Mouse (Mus musculus) midbrain, embryonic 10.5 days (tissue): ENCODE measurements around the gene Mgat3. TPM values are rescaled to one million over a fixed set of nuclear protein-coding genes. Genes with fewer than 3 reads are reported as not detected.

ENCODE experiments used
- DNase-seq: peaks from one replicate; pipeline ENCODE4 v3.0.0-alpha.2; 2017; ENCODE audit warnings: low spot score
- H3K27ac ChIP-seq: fragments of 300-500 bp; sonication (generic); replicated peaks from 2 replicates; pipeline ENCODE4 v1.5.1; 2016; ENCODE audit warnings: mild to moderate bottlenecking
- H3K27me3 ChIP-seq: fragments of 300-500 bp; sonication (generic); 2 replicates; pipeline ENCODE4 v1.6.1; 2016; ENCODE audit warnings: low read depth, mild to moderate bottlenecking; ENCODE audit not compliant: poor library complexity, severe bottlenecking
- H3K36me3 ChIP-seq: fragments of 300-500 bp; sonication (generic); 2 replicates; pipeline ENCODE4 v1.6.1; 2016; ENCODE audit warnings: mild to moderate bottlenecking, moderate library complexity
- H3K4me1 ChIP-seq: fragments of 300-500 bp; sonication (generic); 2 replicates; pipeline ENCODE4 v1.6.1; 2016
- H3K4me3 ChIP-seq: fragments of 300-500 bp; sonication (generic); 2 replicates; pipeline ENCODE4 v1.5.1; 2016; ENCODE audit warnings: mild to moderate bottlenecking, moderate library complexity
- H3K9me3 ChIP-seq: fragments of 300-500 bp; sonication (generic); replicated peaks from 2 replicates; pipeline ENCODE4 v1.6.1; 2016; ENCODE audit warnings: mild to moderate bottlenecking
- WGBS: fragments of 180-500 bp; shearing (Covaris S2); methylation state at CpG from one replicate; pipeline ENCODE4 v1.1.7; 2016; 5-methylcytosine and 5-hydroxymethylcytosine counted together
- polyA plus RNA-seq: library from polyadenylated mRNA; unstranded; fragments of >200 nt; fragmentation: Nextera tagmentation; extraction: Ambion mirVana; gene quantifications from 2 replicates; pipeline ENCODE4 v1.2.1, GENCODE M21; 2016

The Mgat3 gene
- polyA plus RNA-seq, 1 experiment from 2014 or later: 5.9 TPM

DNA sequence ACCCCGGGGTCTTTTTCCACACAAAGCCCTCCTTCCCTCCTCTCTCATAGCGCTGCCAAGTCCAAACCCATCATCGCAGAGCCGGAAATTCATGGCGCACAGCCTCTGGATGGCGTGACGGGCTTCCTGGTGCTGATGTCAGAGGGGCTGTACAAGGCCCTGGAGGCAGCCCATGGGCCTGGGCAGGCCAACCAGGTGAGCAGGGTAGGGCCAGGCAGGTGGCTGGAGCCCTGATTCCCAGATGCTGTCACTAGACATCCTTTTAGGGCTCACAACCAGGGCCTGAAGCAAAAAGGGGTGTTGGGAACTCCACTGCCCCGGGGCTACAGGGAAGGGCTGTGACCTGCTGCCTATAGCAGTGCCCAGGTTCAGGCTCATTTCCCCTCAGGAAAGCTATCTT is 17.8 kb upstream of the Mgat3 start:
- peaks cover 22% of the 10 kb centered on the region for H3K4me1 ChIP-seq
- no peak overlapping the region for H3K27ac ChIP-seq
- peaks cover 98% of the 10 kb centered on the region for H3K36me3 ChIP-seq
- H3K9me3 ChIP-seq: no peaks in the 10 kb centered on the region
- no peak overlapping the region for H3K4me3 ChIP-seq
- DNase-seq: no peak
- H3K27me3 ChIP-seq: no peaks in the 10 kb centered on the region
- WGBS: 92% methylated on average over 8 of the region's 8 CpGs

DNA sequence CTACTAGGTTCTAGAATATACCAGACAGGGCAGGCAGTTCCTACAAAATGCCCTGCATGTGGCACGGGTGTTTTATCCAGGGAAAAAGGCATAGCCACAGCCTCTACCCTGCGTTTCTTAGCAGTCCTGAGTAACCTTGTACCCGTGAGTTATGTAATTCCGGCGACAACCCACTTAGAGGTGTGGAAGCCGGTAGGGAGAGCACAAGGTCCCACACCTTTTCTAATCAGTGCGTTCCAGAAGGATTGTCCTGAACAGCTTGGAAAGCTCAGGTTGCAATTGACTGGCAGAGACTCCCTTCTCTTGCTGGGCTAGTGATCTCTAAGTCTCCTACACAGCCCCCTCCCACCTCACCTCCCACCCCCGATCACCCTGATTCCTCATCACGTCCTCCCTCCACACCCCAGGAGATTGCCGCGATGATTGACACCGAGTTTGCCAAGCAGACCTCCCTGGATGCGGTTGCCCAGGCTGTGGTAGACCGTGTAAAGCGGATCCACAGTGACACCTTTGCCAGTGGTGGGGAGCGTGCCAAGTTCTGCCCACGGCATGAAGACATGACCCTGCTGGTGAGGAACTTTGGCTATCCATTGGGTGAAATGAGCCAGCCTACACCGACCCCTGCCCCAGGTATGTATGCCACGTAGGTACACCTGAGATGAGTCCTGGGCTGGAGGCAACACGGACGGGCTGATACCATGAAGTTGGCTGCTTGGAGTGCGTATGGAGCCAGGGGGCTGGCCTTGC is 16.2 kb upstream of the Mgat3 start:
- no peaks in the 10 kb centered on the region for H3K27me3 ChIP-seq
- no peak for DNase-seq
- H3K4me1 ChIP-seq: peaks cover 22% of the 10 kb centered on the region
- no peak overlapping the region for H3K4me3 ChIP-seq
- H3K27ac ChIP-seq: no peak overlapping the region
- WGBS: 95% methylated on average over 22 of the region's 22 CpGs
- H3K36me3 ChIP-seq: peaks cover 100% of the 10 kb centered on the region
- no peaks in the 10 kb centered on the region for H3K9me3 ChIP-seq

DNA sequence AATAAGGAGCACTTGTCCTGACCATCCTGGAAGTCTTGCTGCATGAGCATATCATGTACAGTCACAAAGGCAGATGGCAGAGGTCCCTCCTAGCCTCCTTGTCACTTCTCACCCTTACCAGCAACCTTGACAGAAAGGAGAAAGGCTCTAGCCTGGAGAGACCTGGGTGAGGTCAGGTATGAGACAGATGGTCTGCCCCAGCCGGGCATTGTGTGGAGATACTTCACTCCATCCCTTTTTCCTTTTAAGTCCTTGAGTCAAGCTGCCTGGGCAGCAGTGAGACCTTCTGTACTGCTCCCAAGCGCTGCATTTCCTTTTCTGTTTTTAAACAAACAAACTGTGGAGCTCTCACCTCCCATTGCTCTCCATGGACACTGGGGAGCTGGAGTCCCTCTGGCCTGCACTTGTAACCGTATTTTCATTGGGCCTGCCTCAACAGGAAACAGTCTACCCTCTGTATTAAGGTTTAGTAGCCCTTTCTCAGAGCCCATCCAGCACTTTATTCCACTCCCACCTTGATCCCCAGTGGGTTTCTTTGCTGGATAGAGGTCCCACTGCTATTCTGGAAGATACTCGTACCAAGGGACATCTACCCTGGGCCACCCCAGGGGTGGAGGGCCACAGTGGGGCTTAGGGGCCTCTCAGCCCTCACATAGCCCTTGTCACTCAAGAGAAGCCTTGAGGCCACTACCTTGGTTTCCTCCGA is 15.4 kb upstream of the Mgat3 start:
- peaks cover 99% of the 10 kb centered on the region for H3K36me3 ChIP-seq
- H3K4me1 ChIP-seq: peaks cover 22% of the 10 kb centered on the region
- DNase-seq: no peak

DNA sequence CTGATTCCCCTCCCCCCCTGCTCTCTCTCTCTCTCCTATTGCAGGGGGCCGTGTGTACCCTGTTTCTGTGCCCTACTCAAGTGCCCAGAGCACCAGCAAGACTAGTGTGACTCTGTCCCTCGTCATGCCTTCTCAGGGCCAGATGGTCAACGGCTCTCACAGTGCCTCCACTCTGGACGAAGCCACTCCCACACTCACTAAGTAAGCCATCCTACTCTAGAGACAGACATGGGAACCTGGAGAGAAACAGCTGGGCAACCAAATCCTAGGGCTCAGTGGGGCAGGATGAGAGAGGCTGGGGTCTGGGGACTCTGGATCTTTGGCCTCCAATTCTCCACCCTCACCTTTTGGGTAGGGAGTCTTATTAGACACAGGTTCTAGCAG is 14.8 kb upstream of the Mgat3 start:
- Histone ChIP-seq H3K27me3 (no peaks in the 10 kb centered on the region), H3K36me3 (peaks cover 98% of the 10 kb centered on the region), H3K27ac (peak overlapping the region; percentile 46; the same call in 1 of the 2 replicates), H3K9me3 (no peaks in the 10 kb centered on the region), H3K4me1 (peaks cover 25% of the 10 kb centered on the region), H3K4me3 (no peak overlapping the region)
- WGBS: 62% methylated on average over 4 of the region's 4 CpGs
- no peak for DNase-seq

More for the DNA sequence above, 15.4 kb upstream of the Mgat3 start:
- Histone ChIP-seq H3K4me3 (no peak overlapping the region), H3K27ac (peak overlapping the region; percentile 46; the same call in 1 of the 2 replicates), H3K9me3 (no peaks in the 10 kb centered on the region), H3K27me3 (no peaks in the 10 kb centered on the region)
- 76% methylated on average over 5 of the region's 5 CpGs for WGBS

DNA sequence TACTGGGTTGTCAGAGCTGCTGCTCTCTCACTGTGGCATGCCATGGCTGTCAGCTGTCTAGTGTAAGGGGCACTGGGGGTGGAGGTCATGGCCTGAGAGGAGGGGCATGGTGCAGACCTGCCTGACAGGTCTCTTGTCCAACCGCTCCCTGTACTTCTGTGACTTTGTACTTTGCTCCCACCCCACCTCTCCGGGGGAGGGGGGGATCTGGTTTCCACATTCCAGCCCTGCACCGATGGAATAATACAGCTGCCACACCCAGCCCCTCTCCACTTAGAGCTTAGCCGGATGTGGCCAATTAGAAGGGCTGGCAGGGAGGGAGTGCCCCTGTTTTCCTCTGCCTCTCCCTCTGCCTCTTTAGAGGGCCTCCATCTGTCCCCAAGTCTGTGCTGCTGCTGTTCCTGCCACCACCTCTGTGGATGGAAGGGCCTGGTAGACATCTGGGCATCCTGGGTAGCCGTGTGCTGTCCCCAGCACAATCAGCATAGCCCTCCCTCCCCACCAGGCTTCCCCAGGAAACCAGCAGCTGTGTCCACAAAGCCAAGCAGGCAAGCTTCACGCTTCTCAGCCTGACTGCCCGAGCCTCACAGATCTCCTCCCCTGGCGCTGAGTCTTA is 14.1 kb upstream of the Mgat3 start:
- Histone ChIP-seq H3K27me3 (no peaks in the 10 kb centered on the region), H3K4me3 (no peak overlapping the region), H3K9me3 (no peaks in the 10 kb centered on the region), H3K36me3 (peaks cover 91% of the 10 kb centered on the region), H3K4me1 (peaks cover 25% of the 10 kb centered on the region), H3K27ac (peak overlapping the region; percentile 61)
- 50% methylated on average over 8 of the region's 8 CpGs for WGBS
- DNase-seq: no peak

DNA sequence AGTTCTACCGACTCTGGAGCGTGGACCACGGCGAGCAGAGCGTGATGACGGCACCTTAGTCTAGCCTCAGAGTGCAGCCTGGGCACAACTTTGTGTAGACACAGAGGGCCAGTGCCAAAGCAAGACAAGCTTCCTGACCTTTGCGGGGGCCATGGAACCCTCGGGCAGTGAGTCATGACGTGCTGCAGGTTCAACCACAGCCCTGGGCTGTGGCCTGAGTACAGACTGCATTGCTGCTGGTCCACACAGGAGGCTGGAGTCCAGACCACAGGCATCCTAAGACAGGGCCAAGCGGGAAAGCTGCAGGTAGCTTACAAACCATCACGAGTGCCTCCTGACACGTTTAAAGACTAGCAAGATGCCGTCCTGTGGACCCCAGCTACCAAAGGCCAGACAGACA is 13.3 kb upstream of the Mgat3 start:
- peak overlapping the region; percentile 61 for H3K27ac ChIP-seq
- H3K4me3 ChIP-seq: no peak overlapping the region
- H3K36me3 ChIP-seq: peaks cover 83% of the 10 kb centered on the region
- peaks cover 25% of the 10 kb centered on the region for H3K4me1 ChIP-seq
- no peaks in the 10 kb centered on the region for H3K27me3 ChIP-seq
- DNase-seq: no peak
- no peaks in the 10 kb centered on the region for H3K9me3 ChIP-seq
- WGBS: 91% methylated on average over 13 of the region's 13 CpGs

DNA sequence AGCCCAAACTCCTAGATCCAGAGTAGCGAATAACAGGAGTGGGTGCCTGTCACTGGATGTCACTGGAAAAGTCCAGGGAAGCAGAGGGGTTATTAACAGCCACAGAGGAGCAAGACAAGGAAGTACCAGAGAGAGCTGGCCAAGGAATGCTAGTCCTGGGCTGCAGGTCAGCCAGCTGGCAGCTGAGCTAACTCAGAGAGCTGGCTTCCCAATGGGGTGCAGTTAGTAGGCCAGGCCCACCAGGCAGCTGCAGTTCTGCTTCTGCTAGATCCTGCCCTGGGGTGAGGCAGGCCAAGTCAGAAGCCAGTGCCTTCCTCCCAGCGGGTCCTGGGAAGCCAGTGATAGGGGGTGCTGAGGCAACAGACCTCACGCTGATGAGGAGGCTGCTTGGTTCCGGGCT is 12.8 kb upstream of the Mgat3 start:
- peaks cover 78% of the 10 kb centered on the region for H3K36me3 ChIP-seq
- H3K9me3 ChIP-seq: no peaks in the 10 kb centered on the region
- no peak overlapping the region for H3K4me3 ChIP-seq
- no peaks in the 10 kb centered on the region for H3K27me3 ChIP-seq
- 96% methylated on average over 4 of the region's 4 CpGs for WGBS
- H3K27ac ChIP-seq: no peak overlapping the region
- no peak for DNase-seq
- H3K4me1 ChIP-seq: peaks cover 25% of the 10 kb centered on the region

DNA sequence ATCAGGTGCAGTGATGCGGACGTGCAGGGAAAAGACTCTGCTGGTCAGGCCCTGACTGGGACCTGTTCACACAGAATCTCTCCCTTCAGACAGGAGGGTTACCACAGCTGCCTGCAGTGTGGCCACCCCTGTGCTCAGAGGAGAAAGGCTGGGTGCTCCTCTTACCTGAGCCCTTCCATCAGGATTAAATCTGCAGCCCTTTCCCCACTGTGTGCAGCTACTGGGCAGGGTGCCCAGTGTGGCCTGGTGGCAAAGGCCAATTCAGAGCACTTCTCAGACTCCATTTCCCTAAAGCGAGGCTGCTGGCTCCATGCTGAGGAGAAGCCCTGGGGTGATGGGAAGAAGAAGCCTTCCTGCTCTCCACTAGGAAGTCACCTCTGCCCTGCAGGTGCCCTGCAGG is 12.3 kb upstream of the Mgat3 start:
- 88% methylated on average over 3 of the region's 3 CpGs for WGBS
- Histone ChIP-seq H3K4me3 (no peak overlapping the region), H3K36me3 (peaks cover 73% of the 10 kb centered on the region), H3K9me3 (no peaks in the 10 kb centered on the region), H3K27ac (no peak overlapping the region), H3K27me3 (no peaks in the 10 kb centered on the region), H3K4me1 (peaks cover 25% of the 10 kb centered on the region)
- no peak for DNase-seq

DNA sequence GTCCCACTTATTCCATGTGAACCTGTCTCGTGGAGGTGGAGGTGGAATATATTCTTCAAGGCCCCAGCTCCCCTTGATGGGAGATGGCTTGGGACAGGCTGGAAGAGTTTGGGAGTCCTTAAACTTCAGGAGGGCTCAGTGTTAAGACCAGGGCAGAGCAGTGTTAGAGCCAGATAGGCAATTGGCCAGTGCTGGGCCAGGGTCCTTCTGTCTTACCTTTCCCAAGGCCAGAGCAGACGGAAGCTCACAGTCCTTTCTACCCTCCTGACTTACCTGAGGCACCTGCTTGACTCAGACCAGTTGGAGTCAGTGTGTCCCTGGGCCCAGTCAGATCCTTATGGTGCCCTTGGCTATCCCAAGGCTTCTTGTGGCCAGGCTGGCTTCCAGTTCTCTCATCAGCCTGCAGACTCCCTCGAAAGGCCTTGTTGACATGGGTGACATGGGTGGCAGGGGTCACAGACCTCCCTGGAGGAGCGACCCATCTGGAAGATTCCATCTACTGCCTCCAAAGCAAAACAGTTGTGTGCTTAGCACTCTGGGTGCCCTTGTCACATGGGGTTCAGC is 11.0 kb upstream of the Mgat3 start:
- DNase-seq: no peak
- WGBS: 86% methylated on average over 4 of the region's 4 CpGs
- H3K27ac ChIP-seq: no peak overlapping the region; the same call in 1 of the 2 replicates

DNA sequence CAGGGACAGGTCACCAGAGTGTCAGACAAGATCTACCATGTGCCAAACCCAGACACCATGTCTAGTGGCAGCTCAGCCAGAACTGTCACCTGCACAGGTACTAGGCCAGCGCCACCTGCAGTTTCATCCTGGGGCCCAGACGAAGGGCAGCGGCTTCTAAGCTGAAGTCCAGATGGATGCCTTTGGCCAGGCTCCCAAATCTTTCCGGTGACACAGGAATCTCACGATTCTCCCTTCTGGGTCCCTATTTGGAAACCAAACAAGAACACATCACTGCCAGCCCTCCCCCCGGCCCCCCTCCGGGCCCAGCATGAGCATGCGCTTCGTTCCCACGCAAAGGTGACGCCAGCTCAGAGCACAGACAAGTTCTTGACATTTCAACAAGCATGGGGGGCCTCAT is 10.2 kb upstream of the Mgat3 start:
- no peaks in the 10 kb centered on the region for H3K9me3 ChIP-seq
- H3K4me1 ChIP-seq: peaks cover 21% of the 10 kb centered on the region
- no peak for DNase-seq
- H3K36me3 ChIP-seq: peaks cover 52% of the 10 kb centered on the region
- H3K27ac ChIP-seq: no peak overlapping the region
- WGBS: 88% methylated on average over 11 of the region's 11 CpGs
- no peaks in the 10 kb centered on the region for H3K27me3 ChIP-seq
- no peak overlapping the region for H3K4me3 ChIP-seq

More for the DNA sequence above, 11.0 kb upstream of the Mgat3 start:
- Histone ChIP-seq H3K36me3 (peaks cover 60% of the 10 kb centered on the region), H3K27me3 (no peaks in the 10 kb centered on the region), H3K4me1 (peaks cover 25% of the 10 kb centered on the region), H3K9me3 (no peaks in the 10 kb centered on the region), H3K4me3 (no peak overlapping the region)

DNA sequence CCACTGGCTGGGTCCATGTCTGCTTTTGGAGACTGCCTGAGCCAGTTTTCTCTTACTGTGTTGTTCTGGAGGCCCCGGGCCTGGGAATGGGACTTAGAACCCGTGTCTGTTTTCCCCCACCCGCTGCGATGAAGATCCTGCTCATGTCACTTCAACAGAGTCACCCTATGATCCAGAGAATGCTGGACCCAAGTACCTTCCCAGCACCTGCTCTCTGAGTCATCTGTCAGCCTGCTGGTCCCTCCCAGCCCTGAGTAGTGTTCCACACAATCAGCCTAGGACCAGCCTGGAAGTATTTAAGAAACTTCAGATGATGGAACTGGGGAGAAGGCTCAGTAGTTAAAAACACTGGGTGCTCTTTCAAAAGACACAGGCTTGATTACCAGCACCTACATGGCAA is 9.8 kb upstream of the Mgat3 start:
- no peaks in the 10 kb centered on the region for H3K9me3 ChIP-seq
- DNase-seq: no peak
- no peak overlapping the region for H3K4me3 ChIP-seq
- peaks cover 17% of the 10 kb centered on the region for H3K4me1 ChIP-seq
- H3K36me3 ChIP-seq: peaks cover 48% of the 10 kb centered on the region
- H3K27ac ChIP-seq: no peak overlapping the region
- 91% methylated on average over 4 of the region's 4 CpGs for WGBS
- H3K27me3 ChIP-seq: no peaks in the 10 kb centered on the region

DNA sequence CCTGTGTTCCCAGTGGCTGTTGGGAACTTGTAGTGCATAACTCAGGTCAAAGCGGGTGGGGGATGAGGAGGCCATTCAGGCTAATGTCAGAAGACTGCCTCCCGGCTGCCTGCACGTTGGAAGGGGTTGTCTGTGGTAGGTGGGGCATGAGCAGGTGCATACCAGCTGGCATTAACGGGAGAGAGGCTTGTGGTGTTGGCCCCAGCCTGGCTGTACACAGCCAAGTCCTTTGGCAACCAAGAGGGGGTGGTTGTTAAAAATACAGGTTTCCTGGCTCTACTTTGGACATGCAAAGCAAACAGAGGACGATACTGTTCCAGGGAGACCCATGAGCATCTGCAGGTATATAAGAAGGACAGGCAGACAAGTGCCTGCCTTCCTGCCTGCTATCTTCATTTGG is 8.1 kb upstream of the Mgat3 start:
- H3K4me1 ChIP-seq: peaks cover 9% of the 10 kb centered on the region; the same call in 1 of the 2 replicates
- H3K27me3 ChIP-seq: peaks cover 6% of the 10 kb centered on the region; the same call in 1 of the 2 replicates
- H3K4me3 ChIP-seq: no peak overlapping the region
- peaks cover 31% of the 10 kb centered on the region for H3K36me3 ChIP-seq
- WGBS: 66% methylated on average over 5 of the region's 5 CpGs
- H3K27ac ChIP-seq: no peak overlapping the region
- no peak for DNase-seq
- H3K9me3 ChIP-seq: no peaks in the 10 kb centered on the region
